Mouse (Mus musculus) brain, embryonic 18.5 days (tissue): ENCODE results near the gene Pgam2.

Source experiments
- DNase-seq: peaks from one replicate; pipeline ENCODE4 v3.0.0-alpha.2; 2012; ENCODE audit warnings: low read depth, low spot score

Pgam2 gene

GRCm38 (mm10) chr11:5778481-5778880 is 25.1 kb downstream of the Pgam2 start:
- DNase-seq, result no peak

DNA sequence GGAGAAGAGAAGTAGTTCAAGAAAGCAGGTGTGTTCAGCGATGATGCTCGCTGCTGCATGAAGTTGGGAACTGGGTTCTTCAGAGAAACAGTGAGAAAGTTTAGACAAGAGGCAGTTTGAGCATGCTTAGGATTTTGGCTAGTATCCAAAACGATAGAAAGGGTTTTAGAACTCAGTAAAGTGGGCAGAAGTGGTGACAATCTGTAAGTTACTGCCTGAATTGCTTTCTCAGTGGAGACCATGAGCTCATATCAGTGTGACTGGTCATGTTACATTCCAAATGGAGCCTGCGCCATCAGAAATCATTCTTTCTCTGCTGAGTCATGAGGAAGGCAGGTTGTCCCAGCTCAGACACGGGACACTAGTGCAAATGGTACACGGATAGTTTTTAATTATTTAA is 37.5 kb downstream of the Pgam2 start:
- DNase-seq, result no peak

- no peak for DNase-seq
Measured at GRCm38 (mm10) chr11:5762633-5762982, 40.9 kb downstream of the Pgam2 start.

GRCm38 (mm10) chr11:5761820-5762632 is 41.5 kb downstream of the Pgam2 start, which contains the start of gene Urgcp:
Gene Urgcp, minus strand, starts transcription at chr11:5762376.
- DNase-seq, result peak; percentile 87

GRCm38 (mm10) chr11:5753755-5754154 is 49.8 kb downstream of the Pgam2 start:
- DNase-seq, result no peak
